Mouse (Mus musculus) monocyte, adult 5-6 weeks (primary cell): Measurements from ENCODE around the gene Hdc. TPM values are rescaled to one million over a fixed set of nuclear protein-coding genes. Genes with fewer than 3 reads are reported as not detected.
"Not testable (repeated sequence)": the region's sequence is repeated elsewhere in the genome, so short reads cannot be mapped to it uniquely, and the experiment has no call there.

Source experiments
- ATAC-seq: fragments of 153-309, 156-312 bp; replicated peaks from 2 replicates; pipeline ENCODE4 v1.8.0; 2017; ENCODE audit warnings: mild to moderate bottlenecking; ENCODE audit not compliant: low TSS enrichment, insufficient number of reproducible peaks, severe bottlenecking, poor library complexity, low FRiP score
- total RNA-seq: library from RNA; stranded (forward); fragments of 200-1000, 200-491, 200-594 nt; gene quantifications from 3 replicates; pipeline ENCODE4 v1.2.3, GENCODE M21; 2017

Gene Hdc
- 27.7 to 79.7 TPM (median 71.5 TPM) in 3 replicates for total RNA-seq

GRCm38 (mm10) chr2:126619249-126619704 lies at the start of gene Hdc:
Gene Hdc, minus strand, starts transcription at chr2:126619299.
- no peak for ATAC-seq

GRCm38 (mm10) chr2:126668621-126669252 lies 49.6 kb upstream of the Hdc start:
- ATAC-seq = no peak

- ATAC-seq = no peak
These were observed 46.9 kb upstream of the Hdc start for GRCm38 (mm10) chr2:126665984-126666383.

- ATAC-seq = peak; percentile 78; the same call in 1 of the 2 replicates
These were observed 44.4 kb upstream of the Hdc start for GRCm38 (mm10) chr2:126663481-126663880.

- ATAC-seq = no peak
These were observed 33.8 kb upstream of the Hdc start for GRCm38 (mm10) chr2:126652929-126653328.

GRCm38 (mm10) chr2:126647762-126648161 lies 28.7 kb upstream of the Hdc start:
- ATAC-seq = no peak

- no peak for ATAC-seq
These were observed 27.4 kb upstream of the Hdc start for GRCm38 (mm10) chr2:126646461-126646860.

- no peak for ATAC-seq
These were observed 25.7 kb upstream of the Hdc start for GRCm38 (mm10) chr2:126644768-126645167.

- no peak for ATAC-seq
These were observed 21.2 kb upstream of the Hdc start for GRCm38 (mm10) chr2:126640298-126640697.

- peak; percentile 63 for ATAC-seq
These were observed 17.1 kb upstream of the Hdc start for GRCm38 (mm10) chr2:126635939-126636823.

GRCm38 (mm10) chr2:126633165-126633564 lies 14.1 kb upstream of the Hdc start:
- ATAC-seq = no peak

- no peak for ATAC-seq
These were observed 9.4 kb upstream of the Hdc start for GRCm38 (mm10) chr2:126628455-126628995.

GRCm38 (mm10) chr2:126623138-126623537 lies 4.0 kb upstream of the Hdc start:
- no peak for ATAC-seq

- no peak for ATAC-seq
These were observed 3.4 kb upstream of the Hdc start for GRCm38 (mm10) chr2:126622455-126622854.

- ATAC-seq = peak; percentile 63
These were observed 474 bp downstream of the Hdc start for GRCm38 (mm10) chr2:126618470-126619179.

- ATAC-seq = no peak
These were observed 3.7 kb downstream of the Hdc start for GRCm38 (mm10) chr2:126615355-126615754.

GRCm38 (mm10) chr2:126609600-126609999 lies 9.5 kb downstream of the Hdc start:
- not testable (repeated sequence) for ATAC-seq

GRCm38 (mm10) chr2:126607553-126608203 lies 11.4 kb downstream of the Hdc start:
- ATAC-seq = no peak

GRCm38 (mm10) chr2:126606688-126607062 lies 12.4 kb downstream of the Hdc start:
- no peak for ATAC-seq
